Mouse (Mus musculus) adrenal gland, postnatal 25 days (tissue): Measurements from ENCODE around the gene Myh13. TPM values are rescaled to one million over a fixed set of nuclear protein-coding genes. Genes with fewer than 3 reads are reported as not detected.

ENCODE experiments used
- DNase-seq: peaks from one replicate; pipeline ENCODE4 v3.0.0; 2021; ENCODE audit warnings: mixed read lengths
- long read RNA-seq: library from polyadenylated mRNA; stranded (forward); transcript quantifications from one replicate; pipeline ENCODE4 v2.0.0, GENCODE M21; 2021
- total RNA-seq: library from RNA; stranded (reverse); gene quantifications from 2 replicates; pipeline ENCODE4 v1.2.3, GENCODE M21; 2021

Gene Myh13
- not detected in 2 replicates for total RNA-seq
- long read RNA-seq, result 0 reads

GRCm38 (mm10) chr11:67321358-67321757 is at the start of gene Myh13:
Gene Myh13, plus strand, starts transcription at chr11:67321658.
- no peak for DNase-seq

GRCm38 (mm10) chr11:67276601-67277174 is 44.8 kb upstream of the Myh13 start, which contains the start of gene Myh8:
Gene Myh8, plus strand, starts transcription at chr11:67277124.
- DNase-seq, result peak; percentile 10

DNA sequence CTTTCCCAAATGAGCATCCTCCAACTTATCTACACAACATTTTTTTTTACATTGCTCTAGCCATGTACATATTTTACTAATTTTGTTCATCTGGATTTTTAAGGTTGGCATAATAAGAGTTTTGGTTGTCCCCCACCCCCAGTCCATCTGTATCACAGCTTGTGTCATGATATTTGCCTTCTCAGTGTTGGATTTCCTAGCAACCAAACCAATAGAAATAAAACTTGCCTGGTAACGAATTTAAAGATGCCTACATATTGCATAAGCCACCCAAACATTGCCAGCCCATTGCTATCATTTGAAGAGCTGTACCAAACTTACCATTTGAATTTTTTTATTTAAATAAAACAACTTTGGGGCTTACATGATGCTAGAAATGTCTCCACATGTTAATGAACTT is 28.0 kb upstream of the Myh13 start:
- no peak for DNase-seq

DNA sequence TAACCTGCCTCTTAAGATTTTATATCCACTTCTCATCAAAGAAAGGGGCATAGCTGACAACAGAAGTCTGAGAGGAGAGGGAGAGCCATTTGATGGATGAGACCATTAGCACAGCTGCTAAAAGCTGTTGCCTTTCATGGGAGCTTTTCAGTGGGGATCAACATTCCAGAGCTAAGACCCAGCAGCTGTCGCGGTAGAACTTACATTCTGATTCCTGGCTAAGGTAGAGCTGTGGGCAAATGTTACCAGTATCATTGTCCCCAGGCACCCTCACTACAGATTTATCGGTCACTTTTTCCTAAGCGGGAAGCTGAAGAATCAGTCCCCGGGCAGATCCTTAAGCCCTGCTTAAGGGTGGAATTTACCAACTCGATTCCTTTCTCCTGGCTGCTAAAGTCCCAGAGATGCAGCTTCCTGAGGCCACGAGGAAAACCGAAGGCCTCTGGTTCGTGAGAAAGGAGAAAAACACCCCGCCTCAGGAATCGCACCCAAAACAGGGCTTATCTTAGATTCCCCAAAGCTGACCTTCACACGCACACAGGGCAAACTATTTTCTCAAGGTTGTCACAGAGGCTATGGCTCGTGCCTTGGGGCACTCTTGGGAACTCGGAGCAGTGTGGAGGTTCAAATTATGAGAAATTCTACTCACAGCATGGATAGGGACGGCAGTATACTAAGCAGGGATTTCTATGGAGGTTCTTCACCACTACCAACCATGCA is 7.6 kb upstream of the Myh13 start:
- DNase-seq, result no peak

- DNase-seq, result no peak
These were observed 5.1 kb downstream of the Myh13 start for GRCm38 (mm10) chr11:67326536-67326935.

- no peak for DNase-seq
These were observed 23.1 kb downstream of the Myh13 start for GRCm38 (mm10) chr11:67344556-67344955.

DNA sequence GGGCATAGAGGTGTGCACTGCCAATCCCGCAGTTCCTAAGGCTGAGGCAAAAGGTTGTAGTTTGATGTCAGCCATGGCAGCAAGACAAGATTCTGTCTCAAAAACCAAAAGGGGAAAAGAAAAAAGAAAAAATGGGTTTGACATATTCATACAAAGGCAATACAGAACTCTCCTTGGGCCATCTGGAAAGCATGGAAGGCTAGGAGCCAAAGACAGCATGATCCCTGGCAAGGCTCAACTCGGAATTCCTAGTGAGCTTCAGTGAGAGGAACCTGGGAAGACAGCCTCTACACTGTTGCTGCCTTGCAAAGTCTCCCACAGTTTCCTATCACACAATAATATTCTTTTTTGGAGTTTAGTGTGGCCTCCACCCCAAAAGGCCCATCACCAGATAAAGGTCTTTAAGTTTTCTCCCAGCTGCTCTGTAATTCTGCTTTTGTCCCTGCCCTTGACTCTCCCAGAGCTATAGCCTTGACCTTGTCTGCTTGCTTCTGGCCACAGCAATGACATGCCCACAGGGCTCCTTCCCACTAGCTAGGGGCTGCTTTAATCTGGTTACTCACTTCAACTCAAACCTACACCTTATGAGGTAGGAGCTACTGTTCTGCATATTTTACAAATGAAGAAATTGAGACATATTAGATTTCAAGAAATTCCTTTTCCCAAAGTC is 23.9 kb downstream of the Myh13 start:
- no peak for DNase-seq

DNA sequence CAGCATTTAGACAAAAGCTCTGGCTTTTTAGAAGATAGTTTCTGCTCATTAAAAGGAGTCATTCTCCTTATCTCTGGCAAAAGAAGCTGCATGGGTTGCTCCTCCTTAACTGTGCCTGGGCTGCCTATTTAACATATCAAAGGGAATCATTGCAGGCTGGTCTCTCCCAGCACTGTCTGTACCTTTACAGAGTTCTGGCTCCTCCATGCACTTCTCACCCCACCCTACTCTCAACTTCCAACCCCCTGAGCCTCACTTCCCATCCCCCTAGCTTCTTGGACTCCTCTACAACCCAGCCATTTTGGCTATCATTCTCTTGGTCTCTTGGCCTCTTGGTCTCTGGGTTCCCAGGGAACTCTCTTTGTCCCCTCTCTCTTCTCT is 24.4 kb downstream of the Myh13 start:
- no peak for DNase-seq

DNA sequence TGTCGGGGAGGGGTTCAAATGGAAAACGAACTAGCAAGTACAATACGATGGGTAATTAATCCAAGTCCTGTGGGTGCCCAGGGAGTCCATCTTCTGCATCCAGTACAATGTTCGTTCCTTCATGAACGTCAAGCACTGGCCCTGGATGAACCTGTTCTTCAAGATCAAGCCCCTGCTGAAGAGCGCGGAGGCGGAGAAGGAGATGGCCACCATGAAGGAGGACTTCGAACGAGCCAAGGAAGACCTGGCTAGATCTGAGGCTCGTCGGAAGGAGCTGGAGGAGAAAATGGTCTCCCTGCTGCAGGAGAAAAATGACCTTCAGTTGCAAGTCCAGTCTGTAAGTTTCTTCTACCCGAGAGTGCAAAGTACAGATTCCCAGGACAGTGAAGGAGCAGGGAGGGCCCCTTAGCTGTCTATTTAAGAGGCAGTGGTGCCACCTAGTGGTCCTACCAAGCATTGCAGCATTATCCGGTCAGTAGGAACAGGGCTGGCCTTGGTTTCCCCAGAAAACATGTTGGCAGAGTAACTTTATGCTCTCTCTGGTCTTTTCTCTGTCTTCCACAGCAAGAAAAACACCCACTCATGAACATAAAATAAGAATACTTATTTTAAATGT is 28.8 kb downstream of the Myh13 start:
- DNase-seq, result peak; percentile 74

DNA sequence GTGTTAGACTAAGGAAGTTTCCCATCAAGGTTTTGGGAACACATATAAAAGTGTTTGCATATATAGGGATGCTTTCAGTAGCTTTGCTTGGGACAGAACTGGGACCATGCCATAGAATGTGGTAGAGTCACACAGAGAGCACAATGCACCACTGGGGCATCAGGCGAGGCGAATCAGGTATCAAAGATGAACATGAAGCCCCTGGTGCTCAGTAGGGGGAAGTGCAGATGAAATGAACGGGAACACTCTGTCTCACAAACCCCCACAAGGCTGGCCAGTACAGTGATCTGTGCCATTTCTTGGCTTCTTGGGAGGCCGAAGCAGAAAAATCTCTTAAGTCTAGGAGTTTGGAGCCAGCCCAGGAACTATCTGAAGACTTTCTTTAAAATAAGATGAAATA is 31.6 kb downstream of the Myh13 start:
- DNase-seq, result no peak

DNA sequence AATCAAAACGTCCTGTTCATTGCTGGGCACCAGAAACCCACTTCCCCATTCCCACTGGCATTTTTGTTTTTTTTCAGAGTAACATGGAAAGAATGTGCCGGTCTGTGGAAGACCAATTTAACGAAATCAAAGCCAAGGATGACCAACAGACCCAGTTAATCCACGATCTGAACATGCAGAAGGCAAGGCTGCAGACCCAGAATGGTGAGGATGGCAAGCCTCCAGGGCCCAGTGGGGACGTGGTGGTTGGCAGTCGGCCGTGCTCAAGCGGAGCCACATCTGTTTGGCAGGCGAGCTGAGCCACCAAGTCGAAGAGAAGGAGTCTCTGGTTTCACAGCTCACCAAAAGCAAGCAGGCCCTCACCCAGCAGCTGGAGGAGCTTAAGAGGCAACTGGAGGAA is 36.6 kb downstream of the Myh13 start:
- DNase-seq, result no peak

DNA sequence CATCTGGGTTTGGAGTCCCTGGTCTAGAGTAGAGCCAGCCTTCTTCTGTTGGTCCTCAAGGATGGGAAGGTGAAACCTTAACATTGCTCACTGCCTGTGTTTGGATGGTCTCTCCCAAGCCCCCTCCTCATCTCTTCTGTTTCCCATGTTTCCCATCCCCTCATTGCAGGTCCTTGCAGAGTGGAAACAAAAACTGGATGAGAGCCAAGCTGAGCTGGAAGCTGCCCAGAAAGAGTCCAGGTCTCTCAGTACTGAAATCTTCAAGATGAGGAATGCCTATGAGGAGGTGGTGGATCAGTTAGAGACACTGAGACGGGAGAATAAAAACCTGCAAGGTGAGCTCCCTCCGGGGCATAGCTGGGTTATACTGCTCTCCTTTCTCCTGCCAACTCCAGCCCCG is 40.8 kb downstream of the Myh13 start:
- DNase-seq, result no peak

- no peak for DNase-seq
These were observed 43.1 kb downstream of the Myh13 start for GRCm38 (mm10) chr11:67364551-67364950.

GRCm38 (mm10) chr11:67364986-67365721 is 43.7 kb downstream of the Myh13 start:
- DNase-seq, result no peak

DNA sequence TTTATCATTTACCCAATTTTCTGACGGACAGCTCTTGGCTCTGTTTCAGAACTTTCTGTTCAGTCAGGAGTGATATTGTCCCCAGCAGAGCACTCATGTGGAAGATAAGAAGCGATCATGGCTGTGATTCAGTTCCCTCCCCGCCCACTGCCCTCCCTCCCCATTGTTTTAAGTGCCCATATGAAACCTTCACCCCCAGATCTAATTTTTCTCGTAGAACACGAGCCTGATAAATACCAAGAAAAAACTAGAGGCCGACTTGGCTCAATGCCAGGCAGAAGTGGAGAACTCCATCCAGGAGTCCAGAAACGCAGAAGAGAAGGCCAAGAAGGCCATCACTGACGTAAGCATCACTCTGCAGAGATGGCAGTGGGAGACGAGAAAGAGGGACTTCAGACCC is 45.5 kb downstream of the Myh13 start:
- no peak for DNase-seq

DNA sequence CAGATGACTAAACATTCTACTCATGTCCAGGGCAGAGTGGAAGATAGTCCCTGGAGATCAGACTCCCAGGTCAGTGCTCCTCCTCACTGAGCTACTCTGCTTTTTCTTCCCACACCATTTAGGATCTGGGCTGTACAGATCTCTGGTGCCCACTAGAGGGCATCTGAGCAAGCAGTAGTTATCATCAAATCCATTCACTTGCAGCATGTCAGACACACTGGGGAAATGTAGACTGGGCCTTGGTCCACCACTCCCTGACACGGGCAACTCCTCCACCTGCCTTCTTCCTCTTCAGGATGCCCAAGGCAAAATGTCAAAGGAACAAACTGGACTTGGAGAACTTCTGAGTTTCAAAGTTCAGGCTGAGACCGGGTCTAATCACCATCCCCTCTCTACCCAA is 51.9 kb downstream of the Myh13 start:
- peak; percentile 10 for DNase-seq

GRCm38 (mm10) chr11:67376308-67376707 is 54.9 kb downstream of the Myh13 start:
- no peak for DNase-seq

DNA sequence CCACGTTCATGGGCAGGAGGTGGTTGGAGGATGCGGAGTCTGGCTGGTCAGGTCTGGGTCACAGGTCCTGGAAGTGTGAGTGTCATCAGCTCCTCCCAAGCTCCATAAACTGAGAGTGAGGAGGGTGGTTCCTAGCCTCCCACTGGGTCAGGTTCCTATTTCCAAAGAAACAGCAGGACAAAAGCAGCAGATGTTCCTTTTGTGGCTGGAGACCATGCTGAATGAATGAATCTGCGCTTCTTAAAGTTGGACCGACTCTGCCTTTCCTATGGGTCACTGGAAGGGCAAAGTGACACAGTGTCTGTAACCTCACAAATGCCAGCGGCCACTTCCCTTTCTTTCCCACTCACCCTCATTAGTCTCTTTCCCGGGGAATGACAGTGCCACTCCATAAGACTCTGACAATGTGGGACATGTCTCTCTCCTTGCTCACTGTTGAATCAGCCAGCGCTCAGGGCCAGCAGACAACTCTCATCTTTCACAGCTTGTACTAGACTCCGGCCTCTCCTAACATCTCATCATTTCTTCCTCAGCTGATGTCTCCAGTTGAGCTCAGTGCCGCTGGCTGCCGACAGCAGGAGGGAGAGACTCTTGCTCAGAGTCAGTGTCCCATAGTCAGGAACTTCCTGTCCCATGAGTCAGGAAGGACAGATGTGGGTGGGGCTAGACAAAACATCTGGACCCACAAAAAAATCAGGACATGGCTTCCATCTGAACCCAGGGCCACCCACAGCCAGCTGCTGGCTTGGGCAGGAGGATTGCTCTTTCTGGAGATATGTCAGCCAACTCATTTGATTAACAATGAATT is 58.4 kb downstream of the Myh13 start:
- DNase-seq, result no peak

DNA sequence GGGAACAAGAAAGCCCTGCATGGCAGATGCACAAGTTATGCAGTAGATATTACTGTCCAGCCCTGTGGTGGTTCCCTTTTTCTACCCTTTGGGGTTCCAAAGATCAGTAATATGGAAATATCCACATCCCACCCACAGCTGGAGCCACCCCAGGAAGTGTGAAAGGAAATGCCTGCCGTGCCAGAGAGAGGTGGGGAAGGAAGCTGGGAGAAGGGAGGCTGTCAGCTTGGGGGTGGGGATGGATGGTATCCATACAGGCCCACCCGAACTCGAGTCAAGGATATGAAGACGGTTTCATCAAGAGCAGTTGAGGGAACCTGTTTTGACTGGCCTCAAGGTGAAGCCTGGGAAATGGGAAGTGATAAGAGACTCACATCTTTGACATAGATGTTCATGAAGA is 60.4 kb downstream of the Myh13 start:
- DNase-seq, result no peak

GRCm38 (mm10) chr11:67384653-67385052 is 63.2 kb downstream of the Myh13 start:
- DNase-seq, result no peak

DNA sequence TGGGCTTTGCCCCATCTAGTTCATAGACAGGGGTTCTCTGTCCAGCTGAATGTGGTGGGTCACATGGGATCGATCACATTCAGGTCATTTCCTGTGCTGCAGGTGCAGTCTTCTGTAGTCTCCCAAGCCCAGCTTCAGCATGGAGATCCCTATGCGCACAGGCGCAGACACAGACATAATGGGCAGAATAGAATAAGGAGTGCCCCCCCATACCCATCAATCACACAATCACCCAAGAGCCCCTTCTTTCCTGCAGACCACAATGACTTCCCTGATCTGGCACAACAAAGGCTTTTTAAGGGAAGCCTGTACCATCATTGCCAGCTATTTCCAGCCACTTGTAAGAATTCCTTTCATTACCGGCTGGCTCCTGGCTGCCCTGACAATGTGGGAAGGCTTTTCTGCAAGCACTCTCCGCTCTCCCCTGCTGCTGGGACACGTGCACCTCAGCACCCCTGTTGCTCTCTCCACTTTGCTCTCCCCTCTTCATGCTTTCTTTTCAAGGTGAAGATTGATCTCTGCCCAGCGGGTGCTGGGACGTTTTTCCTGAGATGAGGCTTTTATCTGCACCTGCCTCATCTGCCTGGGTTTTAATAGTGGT is 65.5 kb downstream of the Myh13 start:
- no peak for DNase-seq
